Mouse (Mus musculus) embryonic facial prominence, embryonic 11.5 days (tissue): ENCODE results near the gene Galnt13. TPM values are rescaled to one million over a fixed set of nuclear protein-coding genes. Genes with fewer than 3 reads are reported as not detected.

Experiments
- ATAC-seq: fragments of 200-750 bp; cut with Nextera tagmentation; replicated peaks from 2 replicates; pipeline ENCODE4 v1.8.0; 2017; ENCODE audit warnings: low read depth; ENCODE audit not compliant: insufficient number of reproducible peaks, low FRiP score, low TSS enrichment
- DNase-seq: peaks from one replicate; pipeline ENCODE4 v3.0.0-alpha.2; 2015; ENCODE audit warnings: low spot score
- H3K27ac ChIP-seq: fragments of 300-500 bp; sonication (generic); replicated peaks from 2 replicates; pipeline ENCODE4 v1.5.1; 2014; ENCODE audit warnings: mild to moderate bottlenecking, low read depth, low read length, control low read depth
- H3K27me3 ChIP-seq: fragments of 300-500 bp; sonication (generic); 2 replicates; pipeline ENCODE4 v1.6.1; 2014; ENCODE audit warnings: mild to moderate bottlenecking, low read length, moderate library complexity, mixed read lengths; ENCODE audit not compliant: control insufficient read depth, insufficient read depth
- H3K36me3 ChIP-seq: fragments of 300-500 bp; sonication (generic); replicated peaks from 2 replicates; pipeline ENCODE4 v1.6.1; 2014; ENCODE audit warnings: low read depth, mild to moderate bottlenecking, low read length, moderate library complexity, mixed read lengths; ENCODE audit not compliant: control insufficient read depth, insufficient read depth
- H3K4me1 ChIP-seq: fragments of 300-500 bp; sonication (generic); 2 replicates; pipeline ENCODE4 v1.6.1; 2014; ENCODE audit warnings: low read length, mixed read lengths; ENCODE audit not compliant: control insufficient read depth, insufficient read depth
- H3K4me2 ChIP-seq: fragments of 300-500 bp; sonication (generic); 2 replicates; pipeline ENCODE4 v1.6.1; 2014; ENCODE audit warnings: low read depth, mild to moderate bottlenecking, control low read depth, low read length, moderate library complexity
- H3K4me3 ChIP-seq: fragments of 300-500 bp; sonication (generic); 2 replicates; pipeline ENCODE4 v1.5.1; 2014; ENCODE audit warnings: low read depth, low read length, control low read depth
- H3K9ac ChIP-seq: fragments of 300-500 bp; sonication (generic); replicated peaks from 2 replicates; pipeline ENCODE4 v1.6.1; 2014; ENCODE audit warnings: mild to moderate bottlenecking, control low read depth, low read length
- H3K9me3 ChIP-seq: fragments of 300-500 bp; sonication (generic); replicated peaks from 2 replicates; pipeline ENCODE4 v1.6.1; 2016; ENCODE audit warnings: mild to moderate bottlenecking, low read length, inconsistent platforms, mixed read lengths; ENCODE audit not compliant: control insufficient read depth
- WGBS: fragments of 180-500 bp; shearing (Covaris S2); extraction: QIAGEN DNeasy Blood & Tissue Kit; methylation state at CpG from one replicate; pipeline ENCODE4 v1.1.7; 2014; 5-methylcytosine and 5-hydroxymethylcytosine counted together
- polyA plus RNA-seq: library from polyadenylated mRNA; unstranded; fragments of >200 nt; fragmentation: Nextera tagmentation; extraction: Ambion mirVana; gene quantifications from 2 replicates; pipeline ENCODE4 v1.2.1, GENCODE M21; 2014

Gene Galnt13
- polyA plus RNA-seq, 1 experiment from 2014 or later, result 0.49 TPM

GRCm38 (mm10) chr2:54759781-54760180 is 323.7 kb downstream of the Galnt13 start:
- Histone ChIP-seq H3K9me3 (no peaks in the 10 kb centered on the region), H3K27me3 (no peaks in the 10 kb centered on the region), H3K4me3 (no peak overlapping the region), H3K27ac (no peak overlapping the region), H3K36me3 (no peaks in the 10 kb centered on the region), H3K4me2 (no peak overlapping the region), H3K9ac (no peak overlapping the region), H3K4me1 (no peaks in the 10 kb centered on the region)
- 38% methylated on average over 4 of the region's 4 CpGs for WGBS
- DNase-seq (no peak), ATAC-seq (no peak)

- H3K9me3 ChIP-seq, result no peaks in the 10 kb centered on the region
- H3K4me3 ChIP-seq, result no peak overlapping the region
- H3K27ac ChIP-seq, result no peak overlapping the region
- ATAC-seq, result no peak
- DNase-seq, result no peak
- no peak overlapping the region for H3K9ac ChIP-seq
- no peak overlapping the region for H3K4me2 ChIP-seq
- no peaks in the 10 kb centered on the region for H3K4me1 ChIP-seq
- WGBS, result 85% methylated on average over 2 of the region's 2 CpGs
- no peaks in the 10 kb centered on the region for H3K27me3 ChIP-seq
- no peaks in the 10 kb centered on the region for H3K36me3 ChIP-seq
These were observed 342.7 kb downstream of the Galnt13 start for GRCm38 (mm10) chr2:54778790-54779273.

DNA sequence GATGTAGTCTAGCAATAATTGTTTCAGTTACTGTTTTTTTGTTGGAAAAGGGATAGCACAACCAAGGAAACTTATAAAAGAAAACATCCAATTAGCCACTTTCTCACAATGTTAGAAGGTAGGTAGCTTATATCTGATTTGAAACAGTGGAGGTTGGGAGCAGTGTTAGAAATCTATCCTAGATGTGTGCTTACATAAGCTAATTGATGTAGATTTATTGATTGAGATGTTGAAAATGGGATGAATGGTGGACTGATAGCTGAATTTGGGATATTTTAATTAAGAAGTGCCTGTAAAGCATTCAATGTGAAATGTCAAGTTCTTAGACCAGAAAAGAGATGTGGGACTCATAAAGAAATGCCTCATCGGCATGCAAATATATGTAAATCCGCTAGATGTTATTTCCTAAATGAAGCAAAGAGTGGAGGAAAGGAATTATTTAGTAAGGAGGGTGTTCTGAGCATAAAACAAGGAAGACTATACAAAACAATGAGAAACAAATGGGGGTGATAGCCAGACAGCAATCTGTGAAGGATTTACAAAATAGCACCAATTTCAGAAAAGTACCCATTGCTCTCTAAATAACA is 377.6 kb downstream of the Galnt13 start:
- no peaks in the 10 kb centered on the region for H3K9me3 ChIP-seq
- no peak overlapping the region for H3K4me3 ChIP-seq
- H3K36me3 ChIP-seq, result no peaks in the 10 kb centered on the region
- 77% methylated on average over 2 of the region's 2 CpGs for WGBS
- H3K27ac ChIP-seq, result no peak overlapping the region
- H3K9ac ChIP-seq, result no peak overlapping the region
- no peaks in the 10 kb centered on the region for H3K27me3 ChIP-seq
- DNase-seq (no peak), ATAC-seq (no peak)
- H3K4me2 ChIP-seq, result no peak overlapping the region
- H3K4me1 ChIP-seq, result no peaks in the 10 kb centered on the region

DNA sequence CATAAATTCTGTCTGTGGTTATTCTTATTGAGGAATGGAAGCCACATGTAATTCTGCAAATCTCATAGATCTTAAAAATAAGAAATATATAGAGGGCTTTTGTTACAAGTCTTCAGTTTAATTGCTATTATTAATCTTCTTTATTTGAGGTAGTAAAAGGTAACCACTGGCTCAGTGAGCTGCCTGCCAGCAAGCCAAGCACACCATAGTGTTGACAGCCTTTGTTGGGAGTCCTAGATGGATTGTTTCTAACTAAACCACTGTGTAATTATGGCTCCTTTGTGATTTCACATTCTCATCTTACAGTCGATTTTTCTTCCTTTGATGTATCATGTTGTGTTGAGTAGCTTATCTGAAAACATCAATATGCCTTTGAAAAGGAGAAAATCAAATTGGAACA is 405.1 kb downstream of the Galnt13 start:
- H3K9me3 ChIP-seq, result no peaks in the 10 kb centered on the region
- WGBS, result 41% methylated on average over 1 of the region's 1 CpGs
- no peaks in the 10 kb centered on the region for H3K36me3 ChIP-seq
- H3K4me1 ChIP-seq, result no peaks in the 10 kb centered on the region
- H3K27ac ChIP-seq, result no peak overlapping the region
- H3K27me3 ChIP-seq, result no peaks in the 10 kb centered on the region
- DNase-seq, result no peak
- ATAC-seq, result no peak
- no peak overlapping the region for H3K9ac ChIP-seq
- H3K4me3 ChIP-seq, result no peak overlapping the region
- H3K4me2 ChIP-seq, result no peak overlapping the region

DNA sequence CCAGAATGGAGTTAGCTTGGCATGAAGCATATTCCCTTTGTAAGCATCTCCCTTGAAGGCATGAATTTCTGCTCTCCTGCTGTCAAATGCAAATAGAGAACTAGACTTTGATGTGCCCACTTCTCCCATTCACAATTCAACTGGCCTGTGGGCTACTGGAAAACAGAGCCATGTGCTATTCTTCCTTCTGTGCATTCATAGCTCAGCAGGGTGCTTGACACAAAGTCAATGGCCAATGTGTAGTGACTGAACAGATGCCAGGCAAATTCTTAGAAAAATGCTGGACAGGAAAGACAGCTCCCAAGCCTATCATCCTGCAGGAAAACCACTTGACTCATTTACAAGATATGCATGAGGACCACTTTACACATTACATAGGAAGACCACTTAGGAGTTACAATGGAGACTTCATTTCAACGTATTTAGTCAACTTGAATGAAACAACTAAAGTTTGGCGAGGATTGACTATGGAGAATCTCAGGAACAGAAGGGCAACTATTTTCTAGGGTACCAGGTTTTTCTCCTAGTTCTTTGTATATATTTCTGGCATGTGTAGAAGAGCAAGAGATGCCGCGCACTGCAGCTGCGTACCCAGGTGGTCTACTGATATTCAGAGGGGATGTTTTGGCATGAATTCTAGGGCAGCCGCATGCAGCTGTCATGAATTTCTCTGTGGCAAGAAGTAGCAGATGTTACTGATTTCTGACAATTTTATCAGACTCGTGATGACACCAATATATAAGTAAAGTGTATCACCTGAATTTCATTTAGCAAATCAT is 470.4 kb downstream of the Galnt13 start:
- ATAC-seq, result no peak
- no peak overlapping the region for H3K4me2 ChIP-seq

DNA sequence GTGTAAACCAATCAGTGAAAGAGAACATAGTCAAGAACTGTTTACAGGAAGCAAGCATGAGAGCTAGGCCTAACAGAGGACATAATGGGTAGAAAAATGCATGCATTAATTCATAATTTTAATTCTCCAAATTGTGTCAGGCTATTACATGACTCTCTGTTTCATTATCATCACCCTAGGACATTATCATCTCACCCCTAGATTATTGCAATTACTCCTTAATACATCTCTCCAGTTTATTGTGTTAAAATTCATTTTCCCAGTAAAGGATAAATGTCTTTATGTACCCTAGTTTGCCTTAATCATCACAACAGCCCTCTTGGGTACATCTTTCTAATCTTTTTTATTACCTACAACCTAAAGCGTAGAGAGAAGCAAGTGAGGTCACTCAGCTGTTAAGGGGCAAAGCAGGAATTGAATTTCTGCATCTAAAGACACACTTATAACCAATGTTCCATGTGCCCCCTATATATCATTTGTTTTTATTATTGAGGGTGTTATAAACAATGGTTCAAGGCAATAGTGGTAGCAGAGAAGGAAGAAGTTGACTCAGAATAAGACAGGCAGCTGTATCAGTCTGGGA is 479.1 kb downstream of the Galnt13 start:
- Histone ChIP-seq H3K9me3 (no peaks in the 10 kb centered on the region), H3K4me2 (no peak overlapping the region), H3K9ac (no peak overlapping the region), H3K27ac (no peak overlapping the region), H3K4me1 (no peaks in the 10 kb centered on the region), H3K27me3 (no peaks in the 10 kb centered on the region), H3K4me3 (no peak overlapping the region), H3K36me3 (no peaks in the 10 kb centered on the region)
- WGBS, result 88% methylated on average over 1 of the region's 1 CpGs
- DNase-seq, result no peak
- no peak for ATAC-seq

More for the DNA sequence above, 470.4 kb downstream of the Galnt13 start:
- WGBS, result 85% methylated on average over 7 of the region's 7 CpGs
- no peaks in the 10 kb centered on the region for H3K36me3 ChIP-seq
- H3K4me1 ChIP-seq, result no peaks in the 10 kb centered on the region
- no peak overlapping the region for H3K4me3 ChIP-seq
- no peak overlapping the region for H3K27ac ChIP-seq
- H3K9me3 ChIP-seq, result no peaks in the 10 kb centered on the region
- DNase-seq, result no peak
- H3K27me3 ChIP-seq, result no peaks in the 10 kb centered on the region
- H3K9ac ChIP-seq, result no peak overlapping the region

DNA sequence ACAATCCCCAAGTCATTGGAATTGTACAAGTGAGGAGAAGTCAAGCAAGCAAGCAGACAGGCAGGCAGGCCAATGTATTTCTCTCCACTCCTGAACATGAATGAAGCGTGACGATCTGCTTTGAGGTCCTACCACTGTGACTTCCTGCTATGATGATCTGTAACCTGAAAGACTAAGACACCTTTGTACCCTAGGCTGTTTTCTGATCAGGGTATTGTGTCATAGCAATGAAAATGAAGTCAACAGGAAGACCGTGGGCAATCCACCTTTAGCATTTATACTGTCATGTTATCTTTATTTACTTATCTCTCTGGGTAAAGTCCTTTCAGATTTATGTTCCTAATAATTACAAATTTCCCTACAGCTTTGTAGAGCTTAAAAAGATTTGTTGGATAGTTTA is 500.3 kb downstream of the Galnt13 start:
- no peaks in the 10 kb centered on the region for H3K36me3 ChIP-seq
- H3K27me3 ChIP-seq, result no peaks in the 10 kb centered on the region
- ATAC-seq (no peak), DNase-seq (no peak)
- H3K4me3 ChIP-seq, result no peak overlapping the region
- no peak overlapping the region for H3K27ac ChIP-seq
- H3K9ac ChIP-seq, result no peak overlapping the region
- H3K4me2 ChIP-seq, result no peak overlapping the region
- H3K9me3 ChIP-seq, result no peaks in the 10 kb centered on the region
- no peaks in the 10 kb centered on the region for H3K4me1 ChIP-seq
- 80% methylated on average over 3 of the region's 3 CpGs for WGBS

GRCm38 (mm10) chr2:54937306-54937705 is 501.2 kb downstream of the Galnt13 start:
- Histone ChIP-seq H3K9ac (no peak overlapping the region), H3K4me1 (no peaks in the 10 kb centered on the region), H3K27ac (no peak overlapping the region), H3K27me3 (no peaks in the 10 kb centered on the region), H3K36me3 (no peaks in the 10 kb centered on the region), H3K4me3 (no peak overlapping the region), H3K4me2 (no peak overlapping the region), H3K9me3 (no peaks in the 10 kb centered on the region)
- ATAC-seq (no peak), DNase-seq (no peak)
